Mouse (Mus musculus): Measurements from ENCODE around the gene Svop. TPM values are rescaled to one million over a fixed set of nuclear protein-coding genes. Genes with fewer than 3 reads are reported as not detected.
A peak's percentile ranks its signal among the peaks of the same experiment; 100 is the strongest.

Svop gene
- total and polyA plus RNA-seq, 2 experiments from 2014 or later, result not detected

DNA sequence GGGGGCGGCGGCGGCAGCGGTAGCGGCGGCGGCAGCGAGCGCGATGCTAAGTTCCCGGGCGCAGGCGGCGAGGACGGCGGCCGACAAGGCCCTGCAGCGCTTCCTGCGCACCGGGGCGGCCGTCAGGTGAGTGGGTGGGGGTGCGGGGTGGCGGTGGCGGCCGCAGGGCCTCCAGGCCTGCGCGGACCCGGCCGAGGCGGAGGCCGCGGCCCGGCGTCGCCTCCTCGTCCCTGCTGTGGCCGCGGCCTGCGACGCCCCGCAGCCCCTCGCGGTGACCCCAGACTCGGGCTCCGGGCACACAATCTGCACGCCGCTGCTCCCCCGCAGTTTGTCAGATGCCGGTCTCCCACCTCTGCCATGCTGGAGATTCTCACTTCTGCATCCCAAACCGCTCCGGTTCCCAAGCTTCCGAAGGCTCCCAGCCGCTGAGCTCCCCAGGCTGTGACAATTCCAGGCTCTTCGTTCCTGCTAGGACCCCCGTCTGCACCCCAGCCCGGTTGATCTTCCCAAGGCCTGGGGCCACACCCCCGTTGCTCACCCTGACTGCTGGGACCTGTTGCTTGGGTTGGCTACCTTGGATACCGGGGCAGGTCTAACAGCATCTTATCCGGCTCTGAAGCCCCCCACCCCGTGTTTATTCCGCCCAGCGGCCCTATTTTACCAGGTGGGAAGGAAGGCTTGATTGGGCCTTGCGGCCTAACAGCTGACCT lies 9.2 kb upstream of the Svop start:
- TF ChIP-seq CTCF (IDR thresholded peaks at IDR 0.05; ENCODE audit: low read depth) (no peak), EP300 (IDR thresholded peaks at IDR 0.05; ENCODE audit: low read depth) (no peak)
- peak overlapping the region; percentile 96 for H3K4me3 ChIP-seq (ENCODE audit: low read depth, low read length)
- DNase-seq (ENCODE audit: low spot score) (no peak), ATAC-seq (ENCODE audit: insufficient read depth, low read depth) (peak; percentile 62)
- peak overlapping the region; percentile 91 for H3K9ac ChIP-seq (replicated peaks; ENCODE audit: low read depth, low read length)
- peak overlapping the region; percentile 95 for H3K4me2 ChIP-seq (ENCODE audit: low read depth, low read length)
- H3K27ac ChIP-seq (ENCODE audit: low read depth), result peak overlapping the region; percentile 63; the same call in 1 of the 2 replicates
- peaks cover 13% of the 10 kb centered on the region for H3K4me1 ChIP-seq (ENCODE audit: control insufficient read depth, insufficient read depth)
- H3K9me3 ChIP-seq (replicated peaks; ENCODE audit: control insufficient read depth, low read length), result no peaks in the 10 kb centered on the region
- WGBS, result 4% methylated on average over 45 of the region's 64 CpGs
- H3K36me3 ChIP-seq (replicated peaks; ENCODE audit: control insufficient read depth, insufficient read depth, low read length), result peaks cover 15% of the 10 kb centered on the region
- no peaks in the 10 kb centered on the region for H3K27me3 ChIP-seq (ENCODE audit: control insufficient read depth, insufficient read depth, low read length)

DNA sequence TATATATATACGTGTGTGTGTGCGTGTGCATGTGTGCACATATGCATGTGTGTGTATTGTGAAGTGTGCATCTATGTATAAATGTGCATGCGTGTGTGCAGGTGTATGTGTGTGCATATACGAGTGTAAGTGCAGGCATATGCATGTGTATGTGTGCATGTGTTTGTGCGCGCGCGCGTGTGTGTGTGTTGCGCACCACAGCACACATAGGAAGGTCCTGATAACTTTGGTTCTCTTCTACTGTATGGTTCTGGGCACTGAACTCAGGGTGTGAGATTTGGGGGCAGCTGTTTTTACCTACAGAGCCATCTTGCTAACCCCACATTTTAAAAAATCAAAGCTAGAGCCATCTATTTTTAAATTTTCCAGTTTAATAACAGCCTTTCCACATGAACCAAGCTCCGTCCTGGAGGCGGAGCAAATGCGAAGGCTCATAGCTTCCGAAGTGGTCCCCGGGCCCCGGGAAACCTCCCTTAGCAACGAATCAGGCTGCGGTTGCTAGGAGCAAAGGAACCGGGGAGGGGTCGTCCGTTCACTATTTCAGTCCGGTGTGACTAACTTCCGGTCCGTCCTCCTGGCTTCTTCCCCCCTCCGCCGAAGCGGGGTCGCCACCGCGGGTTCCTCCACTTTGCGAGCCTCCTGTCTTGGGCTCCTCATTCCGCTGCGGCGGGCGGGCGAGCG lies 8.5 kb upstream of the Svop start:
- peak; percentile 86 for DNase-seq (ENCODE audit: low spot score)
- peaks cover 10% of the 10 kb centered on the region for H3K36me3 ChIP-seq (replicated peaks; ENCODE audit: control insufficient read depth, insufficient read depth, low read length)
- peak; percentile 92 for ATAC-seq (ENCODE audit: insufficient read depth, low read depth)
- no peak for TF ChIP-seq EP300 (IDR thresholded peaks at IDR 0.05; ENCODE audit: low read depth)
- no peak for TF ChIP-seq CTCF (IDR thresholded peaks at IDR 0.05; ENCODE audit: low read depth)
- H3K27me3 ChIP-seq (ENCODE audit: control insufficient read depth, insufficient read depth, low read length), result no peaks in the 10 kb centered on the region
- H3K4me3 ChIP-seq (ENCODE audit: low read depth, low read length), result peak overlapping the region; percentile 96
- peak overlapping the region; percentile 91 for H3K9ac ChIP-seq (replicated peaks; ENCODE audit: low read depth, low read length)
- H3K4me1 ChIP-seq (ENCODE audit: control insufficient read depth, insufficient read depth), result peaks cover 13% of the 10 kb centered on the region
- no peaks in the 10 kb centered on the region for H3K9me3 ChIP-seq (replicated peaks; ENCODE audit: control insufficient read depth, low read length)
- H3K27ac ChIP-seq (ENCODE audit: low read depth), result peak overlapping the region; percentile 63; the same call in 1 of the 2 replicates
- peak overlapping the region; percentile 95 for H3K4me2 ChIP-seq (ENCODE audit: low read depth, low read length)
- WGBS, result 10% methylated on average over 35 of the region's 37 CpGs

DNA sequence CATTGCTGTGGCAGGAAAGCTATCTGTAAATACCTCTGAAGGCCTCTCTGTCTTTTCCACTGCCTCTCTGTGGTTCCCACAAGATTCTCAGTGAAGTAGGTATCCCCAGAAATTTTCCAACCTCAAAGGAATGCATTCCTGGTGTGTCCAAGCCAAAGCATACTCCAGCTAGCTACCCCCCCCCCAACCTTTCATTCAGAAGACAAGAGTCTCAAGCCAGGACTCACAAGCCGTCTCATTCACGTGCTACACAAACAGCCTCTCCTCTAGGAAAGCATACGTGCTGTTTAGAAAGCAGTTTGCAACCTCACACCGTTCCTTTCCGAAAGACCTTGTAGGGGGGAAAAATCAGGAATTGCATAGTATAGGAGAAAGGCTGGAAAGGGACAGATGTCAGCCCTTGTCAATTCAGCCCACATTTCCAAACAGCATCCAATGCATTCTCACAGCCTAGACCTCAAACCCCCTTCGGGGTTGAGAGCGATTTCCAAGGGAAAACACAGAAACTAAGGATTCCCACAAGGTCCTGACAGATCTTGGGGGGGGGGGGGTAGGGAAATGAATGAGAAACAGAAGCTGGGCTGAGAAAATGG lies 853 bp downstream of the Svop start:
- Histone ChIP-seq H3K27ac (ENCODE audit: low read depth) (no peak overlapping the region), H3K4me3 (ENCODE audit: low read depth, low read length) (no peak overlapping the region), H3K4me1 (ENCODE audit: control insufficient read depth, insufficient read depth) (no peaks in the 10 kb centered on the region), H3K4me2 (ENCODE audit: low read depth, low read length) (no peak overlapping the region), H3K36me3 (replicated peaks; ENCODE audit: control insufficient read depth, insufficient read depth, low read length) (no peaks in the 10 kb centered on the region), H3K9me3 (replicated peaks; ENCODE audit: control insufficient read depth, low read length) (no peaks in the 10 kb centered on the region), H3K9ac (replicated peaks; ENCODE audit: low read depth, low read length) (no peak overlapping the region), H3K27me3 (ENCODE audit: control insufficient read depth, insufficient read depth, low read length) (peaks cover 5% of the 10 kb centered on the region; the same call in 1 of the 2 replicates)
- DNase-seq (ENCODE audit: low spot score) (no peak), ATAC-seq (ENCODE audit: insufficient read depth, low read depth) (no peak)
- no peak for TF ChIP-seq CTCF (IDR thresholded peaks at IDR 0.05; ENCODE audit: low read depth)
- no peak for TF ChIP-seq EP300 (IDR thresholded peaks at IDR 0.05; ENCODE audit: low read depth)
- 35% methylated on average over 7 of the region's 7 CpGs for WGBS

DNA sequence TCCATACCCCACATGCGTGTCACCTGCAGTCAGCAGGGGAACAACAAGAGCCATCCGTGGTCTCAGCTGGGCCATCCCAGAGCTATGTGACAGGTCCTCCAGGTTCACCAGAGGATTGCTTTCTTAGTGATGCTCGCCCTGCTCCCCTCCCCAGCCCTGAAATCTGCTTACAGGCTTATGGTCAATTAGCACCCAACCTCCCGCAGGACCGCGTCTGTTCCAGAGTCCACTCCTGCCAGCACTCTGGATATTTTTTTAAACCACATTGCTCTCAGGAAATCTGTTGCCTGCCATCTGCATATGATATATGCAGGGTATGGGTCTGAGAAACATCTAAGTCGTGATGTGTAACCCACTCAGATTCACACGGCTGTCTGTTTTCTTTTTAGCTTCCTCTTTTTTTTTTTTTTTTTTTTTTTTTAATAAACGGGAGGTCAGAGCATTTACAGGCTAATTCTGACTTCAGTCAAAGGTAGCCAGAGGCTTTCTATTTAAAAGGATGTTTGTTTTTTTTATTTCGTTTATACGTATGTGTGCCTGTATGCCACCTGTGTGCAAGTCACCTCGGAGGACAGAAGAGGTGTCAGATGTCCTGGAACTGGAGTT lies 3.4 kb downstream of the Svop start:
- TF ChIP-seq CTCF (IDR thresholded peaks at IDR 0.05; ENCODE audit: low read depth), result no peak
- no peak for TF ChIP-seq EP300 (IDR thresholded peaks at IDR 0.05; ENCODE audit: low read depth)
- Histone ChIP-seq H3K4me2 (ENCODE audit: low read depth, low read length) (no peak overlapping the region), H3K27me3 (ENCODE audit: control insufficient read depth, insufficient read depth, low read length) (peaks cover 5% of the 10 kb centered on the region; the same call in 1 of the 2 replicates), H3K36me3 (replicated peaks; ENCODE audit: control insufficient read depth, insufficient read depth, low read length) (no peaks in the 10 kb centered on the region), H3K9me3 (replicated peaks; ENCODE audit: control insufficient read depth, low read length) (no peaks in the 10 kb centered on the region), H3K4me1 (ENCODE audit: control insufficient read depth, insufficient read depth) (no peaks in the 10 kb centered on the region), H3K27ac (ENCODE audit: low read depth) (no peak overlapping the region), H3K4me3 (ENCODE audit: low read depth, low read length) (no peak overlapping the region), H3K9ac (replicated peaks; ENCODE audit: low read depth, low read length) (no peak overlapping the region)
- WGBS, result 65% methylated on average over 12 of the region's 12 CpGs
- DNase-seq (ENCODE audit: low spot score) (no peak), ATAC-seq (ENCODE audit: insufficient read depth, low read depth) (no peak)

DNA sequence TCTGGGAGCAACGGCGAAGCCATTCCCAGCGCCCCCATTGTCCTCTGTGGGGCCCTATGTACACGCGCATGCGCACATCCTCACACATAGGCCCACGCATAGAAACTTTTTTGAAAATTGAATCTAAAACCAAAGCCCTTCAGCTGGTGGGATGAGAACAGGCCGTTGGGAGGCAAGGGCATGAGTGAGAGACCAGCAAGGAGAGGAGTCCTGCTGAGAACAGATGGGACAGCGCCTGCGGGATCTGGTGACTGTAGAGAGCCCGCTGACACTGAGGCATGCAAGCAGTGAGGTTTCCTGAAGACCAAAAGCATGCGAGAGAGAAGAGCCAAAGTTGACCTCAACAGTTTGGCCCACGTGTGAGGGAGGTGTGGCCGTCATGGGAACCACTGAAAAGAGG lies 5.9 kb downstream of the Svop start:
- TF ChIP-seq CTCF (IDR thresholded peaks at IDR 0.05; ENCODE audit: low read depth) (no peak), EP300 (IDR thresholded peaks at IDR 0.05; ENCODE audit: low read depth) (no peak)
- no peak overlapping the region for H3K27ac ChIP-seq (ENCODE audit: low read depth)
- WGBS, result 55% methylated on average over 14 of the region's 14 CpGs
- ATAC-seq (ENCODE audit: insufficient read depth, low read depth) (no peak), DNase-seq (ENCODE audit: low spot score) (no peak)
- H3K4me2 ChIP-seq (ENCODE audit: low read depth, low read length), result no peak overlapping the region
- no peak overlapping the region for H3K9ac ChIP-seq (replicated peaks; ENCODE audit: low read depth, low read length)
- H3K36me3 ChIP-seq (replicated peaks; ENCODE audit: control insufficient read depth, insufficient read depth, low read length), result no peaks in the 10 kb centered on the region
- H3K4me1 ChIP-seq (ENCODE audit: control insufficient read depth, insufficient read depth), result no peaks in the 10 kb centered on the region
- H3K9me3 ChIP-seq (replicated peaks; ENCODE audit: control insufficient read depth, low read length), result no peaks in the 10 kb centered on the region
- H3K27me3 ChIP-seq (ENCODE audit: control insufficient read depth, insufficient read depth, low read length), result peaks cover under 1% of the 10 kb centered on the region; the same call in 1 of the 2 replicates
- H3K4me3 ChIP-seq (ENCODE audit: low read depth, low read length), result no peak overlapping the region
